Mouse (Mus musculus) MEL (cell line): ENCODE measurements at regions not wholly inside any gene's neighbourhood (a gene's known extent, or its start where the extent isn't known, plus 50 kb on each side); places are given as distances from the start of the nearest gene placed in this dataset.

Experiments used
- CTCF ChIP-seq, 3 experiments: IDR thresholded peaks in 2 of 3; conservative IDR thresholded peaks in 1 of 3; 2 replicates each; pipeline ENCODE4 v1.5.1; 2011 to 2012; ENCODE audit warnings: low read length in 3 of 3, low read depth in 2 of 3, mild to moderate bottlenecking in 2 of 3, improper control_type of control experiment in 1 of 3, inconsistent platforms in 1 of 3, mixed read lengths in 1 of 3, moderate library complexity in 1 of 3; ENCODE audit not compliant: control insufficient read depth in 1 of 3, insufficient read depth in 1 of 3, poor library complexity in 1 of 3, severe bottlenecking in 1 of 3
- EP300 ChIP-seq, 2 experiments: IDR thresholded peaks; 2 replicates each; pipeline ENCODE4 v1.6.1; 2011; ENCODE audit warnings: improper control_type of control experiment in 2 of 2, low read length in 2 of 2, low read depth in 1 of 2, mild to moderate bottlenecking in 1 of 2
- GABPA ChIP-seq: IDR thresholded peaks from 2 replicates; pipeline ENCODE4 v1.6.1; 2012; ENCODE audit warnings: low read depth, mild to moderate bottlenecking, inconsistent platforms, low read length, improper control_type of control experiment, moderate library complexity
- HCFC1 ChIP-seq: IDR thresholded peaks from 2 replicates; pipeline ENCODE4 v1.6.1; 2012; ENCODE audit warnings: low read depth, mild to moderate bottlenecking, inconsistent platforms, low read length, improper control_type of control experiment, moderate library complexity
- POLR2A ChIP-seq, 2 experiments: IDR thresholded peaks; 2 replicates each; pipeline ENCODE4 v1.6.1; 2011 to 2012; ENCODE audit warnings: low read length in 2 of 2, mild to moderate bottlenecking in 2 of 2, control low read depth in 1 of 2, improper control_type of control experiment in 1 of 2, low read depth in 1 of 2, moderate library complexity in 1 of 2; ENCODE audit not compliant: control insufficient read depth in 1 of 2, insufficient read depth in 1 of 2, poor library complexity in 1 of 2
- RAD21 ChIP-seq: IDR thresholded peaks from 2 replicates; pipeline ENCODE4 v1.6.1; 2011; ENCODE audit warnings: mild to moderate bottlenecking, low read depth, low read length, improper control_type of control experiment
- TCF12 ChIP-seq: IDR thresholded peaks from 2 replicates; pipeline ENCODE4 v1.6.1; 2014; ENCODE audit warnings: low read depth, mild to moderate bottlenecking, inconsistent platforms, low read length, improper control_type of control experiment, moderate library complexity
- ZC3H11A ChIP-seq: IDR thresholded peaks from 2 replicates; pipeline ENCODE4 v1.6.1; 2012; ENCODE audit warnings: low read depth, mild to moderate bottlenecking, inconsistent platforms, low read length, improper control_type of control experiment

- TF ChIP-seq CTCF (IDR thresholded peaks at IDR 0.05 in 2 of 3, conservative IDR thresholded peaks at IDR 0.05 in 1 of 3; ENCODE audit: control insufficient read depth in 1 of 3, insufficient read depth in 1 of 3, low read depth in 2 of 3, low read length in 3 of 3, poor library complexity in 1 of 3, severe bottlenecking in 1 of 3) (no peak), POLR2A (IDR thresholded peaks at IDR 0.05; ENCODE audit: control insufficient read depth in 1 of 2, insufficient read depth in 1 of 2, low read depth in 1 of 2, low read length in 2 of 2, poor library complexity in 1 of 2) (no peak), GABPA (no peak), TCF12 (no peak), HCFC1 (no peak), EP300 (IDR thresholded peaks at IDR 0.05; ENCODE audit: low read depth in 1 of 2, low read length in 2 of 2) (no peak), ZC3H11A (no peak), RAD21 (no peak)
Observed at GRCm38 (mm10) chr9:47363086-47363485, 166.9 kb upstream of the Cadm1 start.
